Mouse (Mus musculus): ENCODE results near the gene Gm15155.
"Not testable (repeated sequence)": the region's sequence is repeated elsewhere in the genome, so short reads cannot be mapped to it uniquely, and the experiment has no call there.

Gene Gm15155

GRCm38 (mm10) chrX:155624341-155624841 is at the start of gene Gm15155:
Gm15155 (plus strand) TSS chrX:155624741.
- in situ Hi-C loops (cut with MboI, MseI): no loop called here

- in situ Hi-C loops (cut with MboI, MseI): no loop called here
Measured at GRCm38 (mm10) chrX:155579791-155580190, 44.8 kb upstream of the Gm15155 start.

- in situ Hi-C loops (cut with MboI, MseI): no loop called here
Measured at GRCm38 (mm10) chrX:155584586-155584985, 40.0 kb upstream of the Gm15155 start.

- in situ Hi-C loops (cut with MboI, MseI): no loop called here
Measured at GRCm38 (mm10) chrX:155591490-155591889, 33.1 kb upstream of the Gm15155 start.

GRCm38 (mm10) chrX:155592467-155592866 is 32.1 kb upstream of the Gm15155 start:
- in situ Hi-C loops (cut with MboI, MseI): no loop called here

- in situ Hi-C loops (cut with MboI, MseI): no loop called here
Measured at GRCm38 (mm10) chrX:155594685-155595084, 29.9 kb upstream of the Gm15155 start.

GRCm38 (mm10) chrX:155596390-155596789 is 28.2 kb upstream of the Gm15155 start:
- in situ Hi-C loops (cut with MboI, MseI): no loop called here

GRCm38 (mm10) chrX:155601196-155601595 is 23.3 kb upstream of the Gm15155 start:
- in situ Hi-C loops (cut with MboI, MseI): no loop called here

- in situ Hi-C loops (cut with MboI, MseI): no loop called here
Measured at GRCm38 (mm10) chrX:155622527-155622926, 2.0 kb upstream of the Gm15155 start.

GRCm38 (mm10) chrX:155622961-155623599 is 1.5 kb upstream of the Gm15155 start:
- in situ Hi-C loops (cut with MboI, MseI): no loop called here

- in situ Hi-C loops (cut with MboI, MseI): no loop called here
Measured at GRCm38 (mm10) chrX:155623701-155624281, 750 bp upstream of the Gm15155 start, which contains the start of gene Ptchd1. Ptchd1 (minus strand) TSS chrX:155623814.

- in situ Hi-C loops (cut with MboI, MseI): no loop called here
Measured at GRCm38 (mm10) chrX:155624895-155625294, 354 bp downstream of the Gm15155 start.

GRCm38 (mm10) chrX:155625671-155626196 is 1.2 kb downstream of the Gm15155 start:
- in situ Hi-C loops (cut with MboI, MseI): no loop called here

- in situ Hi-C loops (cut with MboI, MseI): no loop called here
Measured at GRCm38 (mm10) chrX:155643975-155644374, 19.4 kb downstream of the Gm15155 start.

GRCm38 (mm10) chrX:155645975-155646374 is 21.4 kb downstream of the Gm15155 start:
- in situ Hi-C loops (cut with MboI, MseI): no loop called here

- in situ Hi-C loops (cut with MboI, MseI): no loop called here
Measured at GRCm38 (mm10) chrX:155657971-155658370, 33.4 kb downstream of the Gm15155 start.

GRCm38 (mm10) chrX:155690440-155690839 is 65.9 kb downstream of the Gm15155 start:
- in situ Hi-C loops (cut with MboI, MseI): not testable (repeated sequence)

GRCm38 (mm10) chrX:155724157-155724556 is 99.6 kb downstream of the Gm15155 start:
- in situ Hi-C loops (cut with MboI, MseI): no loop called here

GRCm38 (mm10) chrX:155728387-155728786 is 103.8 kb downstream of the Gm15155 start:
- in situ Hi-C loops (cut with MboI, MseI): no loop called here

GRCm38 (mm10) chrX:155888118-155888517 is 263.6 kb downstream of the Gm15155 start:
- in situ Hi-C loops (cut with MboI, MseI): no loop called here

GRCm38 (mm10) chrX:155900040-155900439 is 275.5 kb downstream of the Gm15155 start:
- in situ Hi-C loops (cut with MboI, MseI): no loop called here

- in situ Hi-C loops (cut with MboI, MseI): no loop called here
Measured at GRCm38 (mm10) chrX:155901742-155902141, 277.2 kb downstream of the Gm15155 start.

- in situ Hi-C loops (cut with MboI, MseI): no loop called here
Measured at GRCm38 (mm10) chrX:155903108-155903507, 278.6 kb downstream of the Gm15155 start.
